Mouse (Mus musculus) cerebellum, adult (tissue): ENCODE measurements around the gene Tmem212.
A peak's percentile ranks its signal among the peaks of the same experiment; 100 is the strongest.

Experiments used
- ATAC-seq: cut with Nextera tagmentation; 2 replicates; pipeline ENCODE4 v1.9.2; 2017; ENCODE audit warnings: mild to moderate bottlenecking, moderate library complexity, mixed read lengths; ENCODE audit not compliant: insufficient number of reproducible peaks, low FRiP score, low TSS enrichment

The Tmem212 gene

GRCm38 (mm10) chr3:27901846-27902245 lies 5.7 kb upstream of the Tmem212 start:
- no peak for ATAC-seq

- ATAC-seq = no peak
Measured at GRCm38 (mm10) chr3:27899012-27899726, 3.0 kb upstream of the Tmem212 start.

GRCm38 (mm10) chr3:27898178-27898577 lies 2.0 kb upstream of the Tmem212 start:
- ATAC-seq = no peak

- no peak for ATAC-seq
Measured at GRCm38 (mm10) chr3:27886578-27886977, 9.6 kb downstream of the Tmem212 start.

GRCm38 (mm10) chr3:27885585-27885984 lies 10.6 kb downstream of the Tmem212 start:
- no peak for ATAC-seq

GRCm38 (mm10) chr3:27881897-27882835 lies 14.0 kb downstream of the Tmem212 start:
- ATAC-seq = no peak

GRCm38 (mm10) chr3:27878854-27879610 lies 17.1 kb downstream of the Tmem212 start:
- no peak for ATAC-seq

- no peak for ATAC-seq
Measured at GRCm38 (mm10) chr3:27873268-27874073, 22.7 kb downstream of the Tmem212 start.

- ATAC-seq = no peak
Measured at GRCm38 (mm10) chr3:27872429-27872828, 23.7 kb downstream of the Tmem212 start.

GRCm38 (mm10) chr3:27871891-27872290 lies 24.3 kb downstream of the Tmem212 start:
- ATAC-seq = no peak

GRCm38 (mm10) chr3:27871371-27871770 lies 24.8 kb downstream of the Tmem212 start:
- no peak for ATAC-seq

- no peak for ATAC-seq
Measured at GRCm38 (mm10) chr3:27868681-27869080, 27.5 kb downstream of the Tmem212 start.

GRCm38 (mm10) chr3:27867731-27868130 lies 28.4 kb downstream of the Tmem212 start:
- ATAC-seq = no peak

GRCm38 (mm10) chr3:27862821-27863740 lies 33.1 kb downstream of the Tmem212 start:
- ATAC-seq = peak; percentile 59; the same call in 1 of the 2 replicates

- ATAC-seq = peak; percentile 34; the same call in 1 of the 2 replicates
Measured at GRCm38 (mm10) chr3:27861601-27862000, 34.6 kb downstream of the Tmem212 start.

- ATAC-seq = no peak
Measured at GRCm38 (mm10) chr3:27861086-27861485, 35.1 kb downstream of the Tmem212 start.

- ATAC-seq = no peak
Measured at GRCm38 (mm10) chr3:27859161-27859561, 37.0 kb downstream of the Tmem212 start.

- no peak for ATAC-seq
Measured at GRCm38 (mm10) chr3:27858441-27859115, 37.6 kb downstream of the Tmem212 start.
